ENCODE assay signal across 13 mouse cellular contexts in genomic region chr11:8701400-8701799, GRCm38 (mm10). TPM values are rescaled to one million over a fixed set of nuclear protein-coding genes. Genes with fewer than 3 reads are reported as not detected.
A peak's percentile ranks its signal among the peaks of the same experiment; 100 is the strongest.
DNase-seq lines count a peak whose midpoint lies in the region; ATAC-seq lines count a peak whose summit lies in the region.
"Had no signal": no experiment of that assay in that cellular context is flagged by ENCODE, and none has a peak within 500 bp of the region (broad histone marks: within the 10 kb centered on the region; RNA-seq: fewer than 3 reads in every experiment).

No protein-coding gene starts in this region.

- ATAC-seq in kidney, embryonic 16.5 days (ENCODE audit: low FRiP score, low TSS enrichment) = no peak
- ATAC-seq in stomach, embryonic 14.5 days (ENCODE audit: insufficient number of reproducible peaks, insufficient read depth, low FRiP score, low read depth) = no peak
- ATAC-seq: forebrain, embryonic 13.5 days had no signal

- no peaks in the 10 kb centered on the region for H3K27me3 ChIP-seq in kidney, embryonic 16.5 days (ENCODE audit: insufficient read depth, low read length)
- H3K27me3 ChIP-seq in stomach, embryonic 14.5 days (ENCODE audit: control insufficient read depth, insufficient read depth, low read length) = no peaks in the 10 kb centered on the region
- H3K27me3 ChIP-seq: embryonic facial prominence, embryonic 15.5 days; forebrain, embryonic 13.5 days; neural tube, embryonic 13.5 days had no signal

- no peaks in the 10 kb centered on the region for H3K36me3 ChIP-seq in kidney, embryonic 16.5 days (ENCODE audit: insufficient read depth, low read length)
- no peaks in the 10 kb centered on the region for H3K36me3 ChIP-seq in stomach, embryonic 14.5 days (ENCODE audit: control insufficient read depth, insufficient read depth, low read length)
- H3K36me3 ChIP-seq: embryonic facial prominence, embryonic 15.5 days; neural tube, embryonic 13.5 days had no signal

- peak overlapping the region; percentile 38; the same call in 1 of the 2 replicates for H3K27ac ChIP-seq in kidney, embryonic 16.5 days (ENCODE audit: low read length)
- peak overlapping the region; percentile 7; the same call in 1 of the 2 replicates for H3K27ac ChIP-seq in stomach, embryonic 14.5 days (ENCODE audit: low read length)
- H3K27ac ChIP-seq: embryonic facial prominence, embryonic 15.5 days; forebrain, embryonic 13.5 days; left cerebral cortex, adult 2 months; neural tube, embryonic 13.5 days had no signal

- H3K9ac ChIP-seq in kidney, embryonic 16.5 days (replicated peaks; ENCODE audit: low read length) = no peak overlapping the region
- no peak overlapping the region for H3K9ac ChIP-seq in stomach, embryonic 14.5 days (replicated peaks; ENCODE audit: low read depth, low read length)
- H3K9ac ChIP-seq: embryonic facial prominence, embryonic 15.5 days; forebrain, embryonic 13.5 days; neural tube, embryonic 13.5 days had no signal

- WGBS in kidney, embryonic 16.5 days = 26% methylated on average over 3 of the region's 3 CpGs
- 35% methylated on average over 3 of the region's 3 CpGs for WGBS in stomach, embryonic 14.5 days

- H3K9me3 ChIP-seq in kidney, embryonic 16.5 days (ENCODE audit: low read length) = no peaks in the 10 kb centered on the region
- H3K9me3 ChIP-seq in stomach, embryonic 14.5 days (ENCODE audit: control insufficient read depth, low read depth, low read length) = no peaks in the 10 kb centered on the region
- H3K9me3 ChIP-seq: embryonic facial prominence, embryonic 15.5 days; forebrain, embryonic 13.5 days; neural tube, embryonic 13.5 days had no signal

- H3K4me3 ChIP-seq in kidney, embryonic 16.5 days (ENCODE audit: low read length) = no peak overlapping the region
- H3K4me3 ChIP-seq in stomach, embryonic 14.5 days (ENCODE audit: low read depth, low read length) = no peak overlapping the region
- H3K4me3 ChIP-seq: embryonic facial prominence, embryonic 15.5 days; forebrain, embryonic 13.5 days; left cerebral cortex, adult 2 months; neural tube, embryonic 13.5 days had no signal

- H3K4me2 ChIP-seq in kidney, embryonic 16.5 days (replicated peaks; ENCODE audit: low read depth, low read length) = no peak overlapping the region
- H3K4me2 ChIP-seq in stomach, embryonic 14.5 days (replicated peaks; ENCODE audit: low read depth, low read length) = no peak overlapping the region
- H3K4me2 ChIP-seq: embryonic facial prominence, embryonic 15.5 days; forebrain, embryonic 13.5 days; neural tube, embryonic 13.5 days had no signal

- peaks cover 12% of the 10 kb centered on the region for H3K4me1 ChIP-seq in kidney, embryonic 16.5 days (ENCODE audit: insufficient read depth, low read length)
- H3K4me1 ChIP-seq in stomach, embryonic 14.5 days (ENCODE audit: control insufficient read depth, insufficient read depth, low read length) = peaks cover 9% of the 10 kb centered on the region; the same call in 1 of the 2 replicates
- H3K4me1 ChIP-seq: neural tube, embryonic 13.5 days had no signal

- DNase-seq in heart, adult 11 months = peak; percentile 91
- no peak for DNase-seq in heart, postnatal 4 days
- DNase-seq in kidney, postnatal 10 days = no peak
- peak; percentile 23 for DNase-seq in ovary, postnatal 36 days (ENCODE audit: low spot score)
- no peak for DNase-seq in ovary, postnatal 10 days (ENCODE audit: low spot score)
- no peak for DNase-seq in layer of hippocampus, postnatal 10 days (ENCODE audit: low spot score in 2 of 2)
- DNase-seq: cerebellum, adult 18-20 months had no signal

RNA-seq across cellular contexts. Expression of gene Tns3, which starts 37.1 kb away (rescaled TPM):
- total RNA-seq in heart, postnatal 4 days (2021) = 10 to 100 TPM; 32.5 to 37.1 TPM
- polyA plus RNA-seq in kidney, embryonic 16.5 days (2015; fragmentation: Nextera tagmentation; extraction: Ambion mirVana) = 31.5 and 32.7 TPM in 2 replicates
- polyA plus RNA-seq in stomach, embryonic 14.5 days (2014; fragmentation: Nextera tagmentation; extraction: Ambion mirVana) = 29.7 and 31.2 TPM in 2 replicates
- 10 to 100 TPM; 39.5 to 42.5 TPM for total RNA-seq in layer of hippocampus, postnatal 10 days (2021)

Comparison
In these comparisons a context has a peak if more than half of its experiments do, and no peak if none do; other contexts are left out.
1. DNase-seq: peak in heart, adult 11 months (single experiment) and ovary, postnatal 36 days (single experiment); none in heart, postnatal 4 days (single experiment), kidney, postnatal 10 days (single experiment), ovary, postnatal 10 days (single experiment) and layer of hippocampus, postnatal 10 days (0 of 2).